Mouse (Mus musculus) MEL (cell line): ENCODE measurements around the gene Hmgn1. TPM values are rescaled to one million over a fixed set of nuclear protein-coding genes. Genes with fewer than 3 reads are reported as not detected.

Experiments
- DNase-seq: peaks from one replicate; pipeline ENCODE4 v3.0.0; 2011; ENCODE audit warnings: low read depth, low spot score
- H3K27ac ChIP-seq: 2 replicates; pipeline ENCODE4 v1.5.1; 2012; ENCODE audit warnings: low read depth, mild to moderate bottlenecking, control low read depth, low read length, moderate library complexity; ENCODE audit not compliant: control insufficient read depth
- H3K27me3 ChIP-seq, 2 experiments: fragments of 150-350 bp in 1 of 2; sonication (generic) in 1 of 2; 2 replicates each; pipeline ENCODE4 v1.6.1; 2012; ENCODE audit warnings: low read length in 2 of 2, mild to moderate bottlenecking in 2 of 2, improper control_type of control experiment in 1 of 2, moderate library complexity in 1 of 2; ENCODE audit not compliant: insufficient read depth in 2 of 2, control insufficient read depth in 1 of 2
- H3K36me3 ChIP-seq, 2 experiments: 2 replicates each; pipeline ENCODE4 v1.6.1; 2012 to 2014; ENCODE audit warnings: low read length in 2 of 2, improper control_type of control experiment in 1 of 2, inconsistent platforms in 1 of 2, mild to moderate bottlenecking in 1 of 2; ENCODE audit not compliant: insufficient read depth in 2 of 2, control insufficient read depth in 1 of 2
- H3K4me1 ChIP-seq, 2 experiments: fragments of 150-350 bp in 1 of 2; sonication (generic) in 1 of 2; 2 replicates each; pipeline ENCODE4 v1.6.1; 2012; ENCODE audit warnings: low read length in 2 of 2, improper control_type of control experiment in 1 of 2, mild to moderate bottlenecking in 1 of 2; ENCODE audit not compliant: insufficient read depth in 2 of 2, control insufficient read depth in 1 of 2
- H3K4me3 ChIP-seq, 2 experiments: fragments of 150-350 bp in 1 of 2; sonication (generic) in 1 of 2; 2 replicates each; pipeline ENCODE4 v1.5.1; 2012; ENCODE audit warnings: low read depth in 2 of 2, low read length in 2 of 2, mild to moderate bottlenecking in 2 of 2, moderate library complexity in 2 of 2, control low read depth in 1 of 2, improper control_type of control experiment in 1 of 2; ENCODE audit not compliant: control insufficient read depth in 1 of 2, insufficient read depth in 1 of 2
- H3K79me2 ChIP-seq: 2 replicates; pipeline ENCODE4 v1.6.1; 2012; ENCODE audit warnings: mild to moderate bottlenecking, low read length, moderate library complexity; ENCODE audit not compliant: control insufficient read depth, poor library complexity, insufficient read depth
- H3K9ac ChIP-seq: 2 replicates; pipeline ENCODE4 v1.6.1; 2012; ENCODE audit warnings: low read depth, mild to moderate bottlenecking, control low read depth, low read length, moderate library complexity; ENCODE audit not compliant: control insufficient read depth, poor library complexity, severe bottlenecking
- H3K9me3 ChIP-seq: fragments of 150-350 bp; sonication (generic); replicated peaks from 2 replicates; pipeline ENCODE4 v1.6.1; 2012; ENCODE audit warnings: mild to moderate bottlenecking, low read length, improper control_type of control experiment, moderate library complexity; ENCODE audit not compliant: insufficient read depth
- BHLHE40 ChIP-seq: IDR thresholded peaks from 2 replicates; pipeline ENCODE4 v1.6.1; 2012; ENCODE audit warnings: low read depth, mild to moderate bottlenecking, inconsistent platforms, low read length, improper control_type of control experiment, borderline replicate concordance
- CHD2 ChIP-seq: IDR thresholded peaks from 2 replicates; pipeline ENCODE4 v1.6.1; 2011; ENCODE audit warnings: low read length, improper control_type of control experiment
- E2F4 ChIP-seq: IDR thresholded peaks from 2 replicates; pipeline ENCODE4 v1.6.1; 2011; ENCODE audit warnings: low read depth, low read length, improper control_type of control experiment, borderline replicate concordance
- ELF1 ChIP-seq: IDR thresholded peaks from 2 replicates; pipeline ENCODE4 v1.6.1; 2014; ENCODE audit warnings: low read depth, mild to moderate bottlenecking, inconsistent platforms, low read length, improper control_type of control experiment, moderate library complexity
- GABPA ChIP-seq: IDR thresholded peaks from 2 replicates; pipeline ENCODE4 v1.6.1; 2012; ENCODE audit warnings: low read depth, mild to moderate bottlenecking, inconsistent platforms, low read length, improper control_type of control experiment, moderate library complexity
- GATA1 ChIP-seq: IDR thresholded peaks from 2 replicates; pipeline ENCODE4 v1.6.1; 2011; ENCODE audit warnings: low read depth, low read length, improper control_type of control experiment
- KAT2A ChIP-seq: conservative IDR thresholded peaks from 2 replicates; pipeline ENCODE4 v1.6.1; 2012; ENCODE audit warnings: low read depth, low read length, improper control_type of control experiment, inconsistent platforms
- MAFK ChIP-seq: IDR thresholded peaks from 2 replicates; pipeline ENCODE4 v1.6.1; 2011; ENCODE audit warnings: low read depth, mild to moderate bottlenecking, low read length, improper control_type of control experiment, borderline replicate concordance
- MAZ ChIP-seq: IDR thresholded peaks from 2 replicates; pipeline ENCODE4 v1.6.1; 2012; ENCODE audit warnings: low read depth, mild to moderate bottlenecking, inconsistent platforms, low read length, improper control_type of control experiment
- MEF2A ChIP-seq: IDR thresholded peaks from 2 replicates; pipeline ENCODE4 v1.6.1; 2014; ENCODE audit warnings: low read depth, mild to moderate bottlenecking, inconsistent platforms, low read length, improper control_type of control experiment; ENCODE audit not compliant: poor library complexity, insufficient replicate concordance, severe bottlenecking; ENCODE audit errors: extremely low read depth
- MYB ChIP-seq: IDR thresholded peaks from 2 replicates; pipeline ENCODE4 v1.6.1; 2011; ENCODE audit warnings: mild to moderate bottlenecking, low read depth, low read length, improper control_type of control experiment
- NELFE ChIP-seq: IDR thresholded peaks from 2 replicates; pipeline ENCODE4 v1.6.1; 2011; ENCODE audit warnings: low read depth, low read length, improper control_type of control experiment
- NRF1 ChIP-seq: IDR thresholded peaks from 2 replicates; pipeline ENCODE4 v1.6.1; 2014; ENCODE audit warnings: low read depth, mild to moderate bottlenecking, inconsistent platforms, low read length, improper control_type of control experiment, moderate library complexity; ENCODE audit not compliant: poor library complexity, insufficient read depth, severe bottlenecking
- POLR2AphosphoS2 ChIP-seq: IDR thresholded peaks from 2 replicates; pipeline ENCODE4 v1.6.1; 2011; ENCODE audit warnings: low read length, improper control_type of control experiment
- RCOR1 ChIP-seq: IDR thresholded peaks from 2 replicates; pipeline ENCODE4 v1.6.1; 2012; ENCODE audit warnings: low read depth, mild to moderate bottlenecking, inconsistent platforms, low read length, improper control_type of control experiment
- SIN3A ChIP-seq: IDR thresholded peaks from 2 replicates; pipeline ENCODE4 v1.6.1; 2012; ENCODE audit warnings: low read length, improper control_type of control experiment, inconsistent platforms
- SMC3 ChIP-seq: IDR thresholded peaks from 2 replicates; pipeline ENCODE4 v1.6.1; 2011; ENCODE audit warnings: low read depth, low read length, improper control_type of control experiment
- TAL1 ChIP-seq: IDR thresholded peaks from 2 replicates; pipeline ENCODE4 v1.6.1; 2012; ENCODE audit warnings: mild to moderate bottlenecking, inconsistent platforms, low read length, moderate library complexity, mixed read lengths
- TCF12 ChIP-seq: IDR thresholded peaks from 2 replicates; pipeline ENCODE4 v1.6.1; 2014; ENCODE audit warnings: low read depth, mild to moderate bottlenecking, inconsistent platforms, low read length, improper control_type of control experiment, moderate library complexity
- UBTF ChIP-seq: IDR thresholded peaks from 2 replicates; pipeline ENCODE4 v1.6.1; 2012; ENCODE audit warnings: low read depth, mild to moderate bottlenecking, inconsistent platforms, low read length, improper control_type of control experiment, moderate library complexity, borderline replicate concordance; ENCODE audit not compliant: insufficient read depth
- ZC3H11A ChIP-seq: IDR thresholded peaks from 2 replicates; pipeline ENCODE4 v1.6.1; 2012; ENCODE audit warnings: low read depth, mild to moderate bottlenecking, inconsistent platforms, low read length, improper control_type of control experiment
- ZNF384 ChIP-seq: IDR thresholded peaks from 2 replicates; pipeline ENCODE4 v1.6.1; 2012; ENCODE audit warnings: low read depth, mild to moderate bottlenecking, inconsistent platforms, low read length, improper control_type of control experiment
- polyA plus RNA-seq, 2 experiments: library from polyadenylated mRNA; stranded (reverse) in 1 of 2; unstranded in 1 of 2; fragments of >175 nt in 1 of 2; fragments of >200 nt in 1 of 2; gene quantifications; 2 replicates each; pipeline versions ENCODE4 v1.2.1 to v1.2.4; 2012; ENCODE audit warnings: low replicate concordance in 2 of 2, low read depth in 1 of 2; ENCODE audit not compliant: insufficient read length in 2 of 2, insufficient read depth in 1 of 2, missing spikeins in 1 of 2
- total RNA-seq: library from RNA; depleted of rRNA; stranded (reverse); fragments of 300-350 nt; gene quantifications from 2 replicates; pipeline ENCODE4 v1.2.3, GENCODE M21; 2012

The Hmgn1 gene
- total and polyA plus RNA-seq, 3 experiments, result 185 to 778 (median 246) TPM

- no peaks in the 10 kb centered on the region; a peak in 1 of 4 replicates for H3K36me3 ChIP-seq
- no peak overlapping the region for H3K27ac ChIP-seq
- no peak overlapping the region for H3K4me3 ChIP-seq
- H3K9me3 ChIP-seq, result no peaks in the 10 kb centered on the region
- no peaks in the 10 kb centered on the region for H3K4me1 ChIP-seq
- H3K27me3 ChIP-seq, result no peaks in the 10 kb centered on the region
- no peak for DNase-seq
- no peak overlapping the region for H3K9ac ChIP-seq
- TF ChIP-seq MYB (no peak), CHD2 (no peak), ZC3H11A (no peak), SMC3 (no peak), E2F4 (no peak), GATA1 (no peak), NELFE (no peak), NRF1 (no peak), GABPA (no peak), MAFK (no peak), UBTF (no peak), MEF2A (no peak), SIN3A (no peak), RCOR1 (no peak), MAZ (no peak), KAT2A (no peak)
- no peaks in the 10 kb centered on the region for H3K79me2 ChIP-seq
Measured at GRCm38 (mm10) chr16:96173648-96174047, 46.1 kb upstream of the Hmgn1 start.

DNA sequence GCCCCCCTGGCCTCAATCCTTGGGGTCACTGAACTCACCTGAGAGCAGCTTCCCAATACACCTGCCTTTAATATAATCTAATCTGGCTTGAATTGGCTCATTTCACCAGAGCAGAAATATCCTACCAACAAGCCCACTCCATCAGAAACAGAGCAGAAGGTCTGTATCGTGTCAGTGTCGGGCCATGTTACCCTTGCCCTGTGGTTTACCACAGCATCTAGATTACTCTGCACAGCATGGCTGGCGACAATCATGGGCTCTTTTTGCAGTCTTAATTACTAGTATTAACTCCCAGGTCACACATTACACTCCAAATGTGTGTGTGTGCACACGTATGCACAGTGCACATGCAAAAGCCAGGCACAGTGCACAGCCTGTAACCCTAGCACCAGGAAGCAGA is 41.3 kb upstream of the Hmgn1 start:
- no peaks in the 10 kb centered on the region for H3K27me3 ChIP-seq
- no peaks in the 10 kb centered on the region for H3K79me2 ChIP-seq
- no peak overlapping the region for H3K4me3 ChIP-seq
- no peak overlapping the region for H3K27ac ChIP-seq
- H3K4me1 ChIP-seq, result no peaks in the 10 kb centered on the region
- TF ChIP-seq BHLHE40 (no peak), TAL1 (no peak), GATA1 (no peak), TCF12 (no peak), ZNF384 (no peak), MAZ (no peak), MYB (no peak), NRF1 (no peak), UBTF (no peak), SIN3A (no peak), POLR2AphosphoS2 (no peak), GABPA (no peak), ELF1 (no peak)
- no peaks in the 10 kb centered on the region; a peak in 1 of 4 replicates for H3K36me3 ChIP-seq
- H3K9ac ChIP-seq, result no peak overlapping the region
- no peak for DNase-seq
- H3K9me3 ChIP-seq, result no peaks in the 10 kb centered on the region
